Mouse (Mus musculus) hindbrain, embryonic 13.5 days (tissue): Measurements from ENCODE around the gene Mpo. TPM values are rescaled to one million over a fixed set of nuclear protein-coding genes. Genes with fewer than 3 reads are reported as not detected.

Experiments used
- ATAC-seq: fragments of 200-750 bp; cut with Nextera tagmentation; 2 replicates; pipeline ENCODE4 v1.8.0; 2017; ENCODE audit warnings: moderate TSS enrichment; ENCODE audit not compliant: low FRiP score
- H3K27ac ChIP-seq: fragments of 300-500 bp; sonication (generic); 2 replicates; pipeline ENCODE4 v1.5.1; 2015; ENCODE audit warnings: inconsistent platforms, mild to moderate bottlenecking, moderate library complexity
- H3K27me3 ChIP-seq: fragments of 300-500 bp; sonication (generic); 2 replicates; pipeline ENCODE4 v1.6.1; 2015; ENCODE audit warnings: mild to moderate bottlenecking, inconsistent platforms
- H3K36me3 ChIP-seq: fragments of 300-500 bp; sonication (generic); 2 replicates; pipeline ENCODE4 v1.6.1; 2015; ENCODE audit warnings: mild to moderate bottlenecking, inconsistent platforms
- H3K4me1 ChIP-seq: fragments of 300-500 bp; sonication (generic); replicated peaks from 2 replicates; pipeline ENCODE4 v1.6.1; 2015; ENCODE audit warnings: inconsistent platforms
- H3K4me2 ChIP-seq: fragments of 300-500 bp; sonication (generic); 2 replicates; pipeline ENCODE4 v1.6.1; 2015; ENCODE audit warnings: inconsistent platforms, mild to moderate bottlenecking, moderate library complexity
- H3K4me3 ChIP-seq: fragments of 300-500 bp; sonication (generic); 2 replicates; pipeline ENCODE4 v1.5.1; 2015; ENCODE audit warnings: mild to moderate bottlenecking, inconsistent platforms
- H3K9ac ChIP-seq: fragments of 300-500 bp; sonication (generic); 2 replicates; pipeline ENCODE4 v1.6.1; 2015; ENCODE audit warnings: mild to moderate bottlenecking, inconsistent platforms
- H3K9me3 ChIP-seq: fragments of 300-500 bp; sonication (generic); 2 replicates; pipeline ENCODE4 v1.6.1; 2016; ENCODE audit warnings: inconsistent platforms
- WGBS: fragments of 180-500 bp; shearing (Covaris S2); methylation state at CpG from one replicate; pipeline ENCODE4 v1.1.7; 2015; 5-methylcytosine and 5-hydroxymethylcytosine counted together
- microRNA counts: library from miRNA; unstranded; fragments of <30 nt; microRNA quantifications from one replicate; lab custom pipeline; 2016
- microRNA-seq: library from miRNA; unstranded; fragments of <30 nt; microRNA quantifications from one replicate; pipeline ENCODE4, GENCODE M21; 2016
- polyA plus RNA-seq: library from polyadenylated mRNA; unstranded; fragments of >200 nt; fragmentation: Nextera tagmentation; extraction: Ambion mirVana; gene quantifications from 2 replicates; pipeline ENCODE4 v1.2.1, GENCODE M21; 2015

Mpo gene
- polyA plus RNA-seq, 1 experiment from 2014 or later = 0.65 TPM

GRCm38 (mm10) chr11:87817443-87817773, 24.0 kb downstream of the Mpo start:
- peak overlapping the region; percentile 69 for H3K9ac ChIP-seq
- no peak for ATAC-seq
- 32% methylated on average over 4 of the region's 4 CpGs for WGBS
- H3K9me3 ChIP-seq = no peaks in the 10 kb centered on the region
- peak overlapping the region; percentile 40 for H3K4me3 ChIP-seq
- 0 out of 2 replicates have a peak, but pooled peaks cover 3% of the 10 kb centered on the region for H3K27me3 ChIP-seq
- H3K36me3 ChIP-seq = no peaks in the 10 kb centered on the region
- peaks cover 21% of the 10 kb centered on the region for H3K4me1 ChIP-seq
- H3K27ac ChIP-seq = peak overlapping the region; percentile 56
- peak overlapping the region; percentile 59 for H3K4me2 ChIP-seq

GRCm38 (mm10) chr11:87821502-87821901, 28.1 kb downstream of the Mpo start:
- 52% methylated on average over 5 of the region's 5 CpGs for whole genome bisulfite sequencing
- 0 out of 2 replicates have a peak, but pooled peaks cover 8% of the 10 kb centered on the region for H3K27me3 ChIP-seq
- H3K4me3 ChIP-seq = no peak overlapping the region
- no peak overlapping the region for H3K4me2 ChIP-seq
- H3K9ac ChIP-seq = no peak overlapping the region
- H3K4me1 ChIP-seq = peaks cover 10% of the 10 kb centered on the region
- no peak overlapping the region for H3K27ac ChIP-seq
- H3K9me3 ChIP-seq = no peaks in the 10 kb centered on the region
- ATAC-seq = no peak
- no peaks in the 10 kb centered on the region for H3K36me3 ChIP-seq

DNA sequence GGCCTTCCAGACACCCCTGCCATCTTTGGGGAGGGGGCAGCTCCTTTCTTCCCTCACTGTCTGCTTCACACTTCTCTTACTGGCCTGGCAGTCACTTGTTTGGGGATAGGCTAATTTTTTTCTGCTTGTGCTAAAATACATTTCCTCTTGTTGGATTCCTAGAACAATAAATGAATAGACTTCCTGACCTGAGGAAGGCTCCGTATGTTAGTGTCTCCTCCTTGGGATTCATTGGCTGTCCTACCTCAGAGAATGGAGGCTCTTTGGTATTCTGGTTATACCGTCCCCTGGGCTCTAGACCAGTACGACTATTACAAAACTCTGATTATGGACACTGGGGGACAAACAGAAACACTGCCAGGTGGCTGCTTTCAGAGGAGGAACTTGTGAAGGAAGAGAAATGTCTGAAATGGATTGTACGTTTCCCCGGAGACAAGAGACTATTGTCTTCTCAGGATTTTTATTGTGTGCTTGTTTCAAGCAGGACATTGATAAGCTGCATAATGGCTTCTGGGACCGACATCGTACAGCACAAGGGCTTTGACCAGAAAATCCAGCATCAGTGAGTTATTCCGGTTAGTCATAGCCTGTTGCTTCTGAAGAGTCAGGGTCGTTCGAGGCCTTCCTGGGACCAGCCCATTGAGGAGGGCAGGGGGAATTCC, 35.0 kb downstream of the Mpo start, which contains the start of gene Lpo:
Gene Lpo, minus strand, starts transcription at position 51 of the 662 bp plus-strand sequence.
- Histone ChIP-seq H3K4me3 (no peak within 1 kb of the TSS), H3K4me2 (no peak within 1 kb of the TSS), H3K9me3 (no peaks in the 10 kb centered on the region), H3K4me1 (peaks cover 9% of the 10 kb centered on the region), H3K36me3 (no peaks in the 10 kb centered on the region), H3K27ac (no peak within 1 kb of the TSS), H3K27me3 (peaks cover 12% of the 10 kb centered on the region; the same call in 1 of the 2 replicates), H3K9ac (no peak within 1 kb of the TSS)
- 20% methylated on average over 10 of the region's 10 CpGs for WGBS
- no peak for ATAC-seq

DNA sequence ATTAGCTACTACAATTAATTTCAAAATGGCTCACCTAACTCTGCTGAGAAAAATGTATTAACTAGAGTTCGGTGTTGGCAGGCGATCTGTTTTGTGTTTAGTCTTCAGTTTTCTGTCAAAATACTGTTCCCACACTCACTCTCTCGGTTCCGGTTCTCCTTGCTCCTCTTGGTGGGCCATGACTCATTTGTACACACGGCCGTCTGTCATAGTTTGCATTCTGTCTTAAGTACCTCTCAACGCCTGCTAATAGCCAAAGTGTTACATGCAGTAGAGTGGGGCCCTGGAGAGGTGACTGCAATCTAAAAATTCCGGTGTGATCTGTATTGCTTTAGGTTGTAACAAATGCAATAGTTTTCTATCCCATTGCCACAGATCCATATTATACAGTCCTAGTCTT, 47.3 kb downstream of the Mpo start:
- H3K27ac ChIP-seq = no peak overlapping the region
- H3K4me3 ChIP-seq = no peak overlapping the region
- no peak overlapping the region for H3K4me2 ChIP-seq
- no peaks in the 10 kb centered on the region for H3K27me3 ChIP-seq
- no peaks in the 10 kb centered on the region for H3K36me3 ChIP-seq
- no peaks in the 10 kb centered on the region for H3K4me1 ChIP-seq
- no peak for ATAC-seq
- H3K9ac ChIP-seq = no peak overlapping the region
- 89% methylated on average over 8 of the region's 8 CpGs for WGBS
- no peaks in the 10 kb centered on the region for H3K9me3 ChIP-seq

DNA sequence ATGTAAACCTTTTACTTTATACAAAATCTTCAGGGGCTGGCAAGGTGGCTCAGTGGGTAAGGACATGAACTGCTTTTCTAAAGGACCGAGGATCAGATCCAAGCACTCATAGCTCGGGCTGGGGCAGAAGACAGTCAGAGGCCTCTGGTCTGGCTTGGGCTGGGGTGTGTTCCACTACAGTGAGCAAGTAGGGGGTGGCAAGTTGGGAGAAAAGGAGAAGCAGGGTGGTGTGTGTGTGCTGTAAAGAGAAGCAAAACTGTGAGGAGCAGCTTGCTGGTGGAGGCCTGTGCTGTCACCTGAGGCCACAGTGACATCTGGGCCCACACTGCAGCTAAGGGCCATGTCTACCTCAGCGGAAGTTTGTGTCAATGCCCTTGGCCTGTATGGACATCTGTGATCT, 48.1 kb downstream of the Mpo start:
- H3K4me2 ChIP-seq = no peak overlapping the region
- H3K9ac ChIP-seq = no peak overlapping the region
- no peaks in the 10 kb centered on the region for H3K4me1 ChIP-seq
- no peaks in the 10 kb centered on the region for H3K36me3 ChIP-seq
- no peaks in the 10 kb centered on the region for H3K9me3 ChIP-seq
- no peaks in the 10 kb centered on the region for H3K27me3 ChIP-seq
- no peak for ATAC-seq
- H3K27ac ChIP-seq = no peak overlapping the region
- no peak overlapping the region for H3K4me3 ChIP-seq
- WGBS = 88% methylated on average over 3 of the region's 3 CpGs

DNA sequence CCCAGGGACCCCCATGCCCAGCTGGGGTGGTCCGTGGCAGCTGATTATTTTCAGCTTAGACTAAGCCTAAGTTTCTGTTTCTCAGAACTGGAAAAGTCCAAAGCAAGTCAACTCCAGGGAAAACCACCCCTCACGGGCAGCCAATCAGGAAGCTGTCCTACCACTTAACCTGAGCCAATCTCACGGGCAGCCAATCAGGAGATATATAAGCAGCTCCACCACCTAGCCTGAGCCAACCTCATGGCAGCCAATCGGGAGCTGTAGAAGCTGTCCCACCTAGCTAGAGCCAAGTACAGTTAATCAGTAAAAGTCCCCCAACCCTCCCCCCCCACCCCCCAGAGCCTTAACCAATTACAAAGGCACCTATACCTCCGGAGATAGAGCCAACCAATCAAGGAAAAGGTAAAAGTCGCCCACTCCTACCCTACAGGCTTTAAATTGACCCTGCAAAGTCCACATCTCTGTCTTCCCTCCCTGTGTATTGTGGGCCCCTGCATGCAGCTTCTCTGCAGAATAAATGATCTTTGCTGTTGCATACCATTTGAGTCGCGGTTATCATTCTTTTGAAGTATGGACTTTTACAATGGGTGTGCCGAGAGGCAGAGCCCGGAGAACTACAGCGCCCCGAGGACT, 53.7 kb downstream of the Mpo start:
- ATAC-seq = no peak
- Histone ChIP-seq H3K27me3 (no peaks in the 10 kb centered on the region), H3K4me3 (no peak overlapping the region), H3K27ac (no peak overlapping the region), H3K9me3 (no peaks in the 10 kb centered on the region), H3K4me1 (no peaks in the 10 kb centered on the region), H3K9ac (no peak overlapping the region), H3K36me3 (no peaks in the 10 kb centered on the region), H3K4me2 (no peak overlapping the region)
- 84% methylated on average over 12 of the region's 12 CpGs for WGBS

- Histone ChIP-seq H3K27ac (no peak overlapping the region), H3K36me3 (no peaks in the 10 kb centered on the region), H3K27me3 (no peaks in the 10 kb centered on the region), H3K4me3 (no peak overlapping the region), H3K4me1 (peaks cover 5% of the 10 kb centered on the region; the same call in 1 of the 2 replicates), H3K9me3 (no peaks in the 10 kb centered on the region), H3K4me2 (no peak overlapping the region), H3K9ac (no peak overlapping the region)
- no peak for ATAC-seq
- 69% methylated on average over 6 of the region's 6 CpGs for WGBS
Observed at GRCm38 (mm10) chr11:87847884-87848283, 54.5 kb downstream of the Mpo start.

GRCm38 (mm10) chr11:87852690-87853596, 59.6 kb downstream of the Mpo start, which contains the start of gene Mks1:
Gene Mks1 (plus strand): TSS chr11:87853215.
- Histone ChIP-seq H3K4me1 (peaks cover 11% of the 10 kb centered on the region), H3K9ac (peak within 1 kb of the TSS; percentile 77), H3K9me3 (no peaks in the 10 kb centered on the region), H3K4me3 (peak within 1 kb of the TSS; percentile 59), H3K4me2 (peak within 1 kb of the TSS; percentile 80), H3K27me3 (no peaks in the 10 kb centered on the region), H3K36me3 (peaks cover 20% of the 10 kb centered on the region), H3K27ac (peak within 1 kb of the TSS; percentile 85)
- WGBS = 5% methylated on average over 40 of the region's 40 CpGs
- ATAC-seq = peak; percentile 93

DNA sequence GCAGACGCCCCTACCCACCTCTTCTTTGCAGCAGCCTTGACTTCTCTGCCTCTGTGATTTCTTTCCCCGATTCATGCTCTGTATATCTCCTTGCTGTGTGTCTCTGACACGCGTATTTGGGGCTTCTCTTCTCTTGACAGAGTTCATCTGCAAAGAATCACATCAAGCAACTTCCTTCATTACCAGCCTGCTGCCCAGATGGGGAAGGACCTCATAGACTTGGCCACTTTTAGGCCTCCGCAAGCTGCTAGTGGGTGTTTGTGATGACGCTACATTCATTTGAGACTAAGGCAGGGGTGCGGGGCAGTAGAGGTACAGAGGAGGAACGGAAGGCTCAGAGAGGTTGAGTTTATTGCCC, 60.2 kb downstream of the Mpo start:
- peaks cover 11% of the 10 kb centered on the region for H3K4me1 ChIP-seq
- peak overlapping the region; percentile 85 for H3K27ac ChIP-seq
- H3K9me3 ChIP-seq = no peaks in the 10 kb centered on the region
- peak overlapping the region; percentile 77 for H3K9ac ChIP-seq
- peak; percentile 58; the same call in 1 of the 2 replicates for ATAC-seq
- H3K27me3 ChIP-seq = no peaks in the 10 kb centered on the region
- H3K4me3 ChIP-seq = peak overlapping the region; percentile 59
- H3K36me3 ChIP-seq = peaks cover 26% of the 10 kb centered on the region
- peak overlapping the region; percentile 80 for H3K4me2 ChIP-seq
- 38% methylated on average over 8 of the region's 8 CpGs for WGBS

MicroRNAs encoded within 50 kb of the gene (microRNA counts, 519-probe panel; counts per million panel counts)
- 3,436 counts per million, percentile 43 among the panel's probes with 10 or more counts for microRNA mmu-miR-142-3p (lab: Ali Mortazavi, UCI)
- 4,299 counts per million, percentile 71 among the panel's probes with 10 or more counts for microRNA mmu-miR-142-5p (lab: Ali Mortazavi, UCI)

Small RNA genes lying within 50 kb of the gene (microRNA-seq; reads per million reads assigned to microRNA genes)
- not detected for gene Mir142
- not detected for gene Mir142b

Other genes starting within 250 kb of the Mpo start
- gene Gm11492, start 226.9 kb upstream of the Mpo start, polyA plus RNA-seq = not detected in 2 replicates
- gene Sept4, start 224.7 kb upstream of the Mpo start, polyA plus RNA-seq = 20.2 and 22.4 TPM in 2 replicates
- gene Mtmr4, start 201.4 kb upstream of the Mpo start, polyA plus RNA-seq = 60.4 and 60.7 TPM in 2 replicates
- gene Hsf5, start 176.4 kb upstream of the Mpo start, polyA plus RNA-seq = 0.51 and 0.63 TPM in 2 replicates
- gene Rnf43, start 130.9 kb upstream of the Mpo start, polyA plus RNA-seq = 0.71 and 0.75 TPM in 2 replicates
- 143 and 150 TPM in 2 replicates for gene Supt4a, start 56.0 kb upstream of the Mpo start, polyA plus RNA-seq
- gene Tspoap1, start 33.0 kb upstream of the Mpo start, polyA plus RNA-seq = 40.7 and 40.8 TPM in 2 replicates
- 0.41 and 1.5 TPM in 2 replicates for gene Lpo, start 34.7 kb downstream of the Mpo start, polyA plus RNA-seq
- 14.7 and 15.3 TPM in 2 replicates for gene Mks1, start 59.6 kb downstream of the Mpo start, polyA plus RNA-seq
- 0.06 TPM in 1 of 2 replicates, not detected in the other for gene Epx, start 82.0 kb downstream of the Mpo start, polyA plus RNA-seq
- gene Olfr462, start 98.7 kb downstream of the Mpo start, polyA plus RNA-seq = not detected in 2 replicates
- not detected in 2 replicates for gene Olfr463, start 103.8 kb downstream of the Mpo start, polyA plus RNA-seq
- gene Olfr464, start 127.4 kb downstream of the Mpo start, polyA plus RNA-seq = 0.10 and 0.23 TPM in 2 replicates
- gene Dynll2, start 194.0 kb downstream of the Mpo start, polyA plus RNA-seq = 50.6 and 51.1 TPM in 2 replicates